ENCODE assay signal across 9 mouse cellular contexts in genomic region chr8:90956390-90956789, GRCm38 (mm10).
DNase-seq lines count a peak whose midpoint lies in the region; ATAC-seq and TF ChIP-seq lines count a peak whose summit lies in the region.
"Had no signal": no experiment of that assay in that cellular context is flagged by ENCODE, and none has a peak within 500 bp of the region (broad histone marks: within the 10 kb centered on the region; RNA-seq: fewer than 3 reads in every experiment).

No protein-coding gene starts in this region.

- no peaks in the 10 kb centered on the region for H3K27me3 ChIP-seq in cerebellum, adult 2 months (ENCODE audit: control insufficient read depth, insufficient read depth, low read length)
- H3K27me3 ChIP-seq in neural tube, embryonic 11.5 days (ENCODE audit: control insufficient read depth, insufficient read depth, low read length) = no peaks in the 10 kb centered on the region
- H3K27me3 ChIP-seq in liver, embryonic 13.5 days = no peaks in the 10 kb centered on the region

- no peak overlapping the region for H3K27ac ChIP-seq in cerebellum, adult 2 months (ENCODE audit: insufficient read depth, low read length)
- H3K27ac ChIP-seq in neural tube, embryonic 11.5 days (ENCODE audit: low read depth, low read length) = no peak overlapping the region
- H3K27ac ChIP-seq in liver, embryonic 13.5 days = peak overlapping the region; percentile 2; the same call in 1 of the 2 replicates

- no peak for TF ChIP-seq CTCF in cerebellum, adult 2 months (IDR thresholded peaks at IDR 0.05; ENCODE audit: borderline replicate concordance, insufficient read depth, low read depth, low read length)

- H3K36me3 ChIP-seq in neural tube, embryonic 11.5 days (ENCODE audit: control insufficient read depth, insufficient read depth, low read length) = no peaks in the 10 kb centered on the region
- peaks cover 7% of the 10 kb centered on the region; the same call in 1 of the 2 replicates for H3K36me3 ChIP-seq in liver, embryonic 13.5 days

- peak overlapping the region; percentile 40; the same call in 1 of the 2 replicates for H3K9ac ChIP-seq in neural tube, embryonic 11.5 days (ENCODE audit: low read length)
- H3K9ac ChIP-seq in liver, embryonic 13.5 days = no peak overlapping the region

- 2% methylated on average over 9 of the region's 9 CpGs for WGBS in cerebellum, adult 2 months
- WGBS in neural tube, embryonic 11.5 days = 61% methylated on average over 9 of the region's 9 CpGs
- 76% methylated on average over 9 of the region's 9 CpGs for WGBS in liver, embryonic 13.5 days (ENCODE audit: insufficient replicate concordance)

- H3K4me2 ChIP-seq in neural tube, embryonic 11.5 days (ENCODE audit: low read depth) = peak overlapping the region; percentile 55
- peak overlapping the region; percentile 50 for H3K4me2 ChIP-seq in liver, embryonic 13.5 days

- no peak for ATAC-seq in neural tube, embryonic 11.5 days (ENCODE audit: insufficient read depth, low FRiP score, low TSS enrichment)
- no peak for ATAC-seq in liver, embryonic 13.5 days (ENCODE audit: low read depth)

- H3K9me3 ChIP-seq in neural tube, embryonic 11.5 days (ENCODE audit: control insufficient read depth, low read length) = no peaks in the 10 kb centered on the region
- H3K9me3 ChIP-seq in liver, embryonic 13.5 days (replicated peaks) = no peaks in the 10 kb centered on the region

- peaks cover 16% of the 10 kb centered on the region for H3K4me1 ChIP-seq in cerebellum, adult 2 months (ENCODE audit: control insufficient read depth, insufficient read depth, low read length)
- H3K4me1 ChIP-seq in neural tube, embryonic 11.5 days (ENCODE audit: control insufficient read depth, insufficient read depth, low read length) = peaks cover 4% of the 10 kb centered on the region; the same call in 1 of the 2 replicates
- H3K4me1 ChIP-seq in liver, embryonic 13.5 days (replicated peaks) = peaks cover 34% of the 10 kb centered on the region

- no peak for DNase-seq in cerebellum, adult 2 months
- DNase-seq in cerebellum, adult 8-10 months = no peak
- no peak for DNase-seq in neural tube, embryonic 11.5 days (ENCODE audit: low spot score)
- no peak for DNase-seq in neural tube, embryonic 10.5 days (ENCODE audit: extremely low spot score, low spot score)
- no peak for DNase-seq in liver, embryonic 13.5 days
- DNase-seq in urinary bladder, adult 18-20 months (ENCODE audit: low spot score in 2 of 2) = no peak
- no peak for DNase-seq in right cerebral cortex, postnatal 36 days (ENCODE audit: low spot score in 2 of 2)
- no peak for DNase-seq in layer of hippocampus, adult 9-11 months
- DNase-seq: adrenal gland, adult 2 months had no signal

- TF ChIP-seq POLR2A in cerebellum, adult 2 months (IDR thresholded peaks at IDR 0.05; ENCODE audit: borderline replicate concordance, insufficient read depth, low read length) = no peak

- peak overlapping the region; percentile 72 for H3K4me3 ChIP-seq in cerebellum, adult 2 months (replicated peaks; ENCODE audit: insufficient read depth, low read depth, low read length)
- H3K4me3 ChIP-seq in neural tube, embryonic 11.5 days (ENCODE audit: low read depth, low read length) = peak overlapping the region; percentile 19
- peak overlapping the region; percentile 32 for H3K4me3 ChIP-seq in liver, embryonic 13.5 days (replicated peaks)

Comparison
In these comparisons a context has a peak if more than half of its experiments do, and no peak if none do; other contexts are left out.
1. H3K4me3 ChIP-seq: peak in every context shown above with its lines; median percentile 72 in cerebellum, adult 2 months; 32 in liver, embryonic 13.5 days; 19 in neural tube, embryonic 11.5 days.